Mouse (Mus musculus) heart, embryonic 13.5 days (tissue): ENCODE results near the gene Tef. TPM values are rescaled to one million over a fixed set of nuclear protein-coding genes. Genes with fewer than 3 reads are reported as not detected.

ENCODE experiments used
- ATAC-seq: fragments of 200-750 bp; cut with Nextera tagmentation; 2 replicates; pipeline ENCODE4 v1.8.0; 2017; ENCODE audit warnings: moderate TSS enrichment; ENCODE audit not compliant: insufficient number of reproducible peaks, low FRiP score, low TSS enrichment; ENCODE audit errors: extremely low read depth
- H3K27ac ChIP-seq: fragments of 300-500 bp; sonication (generic); replicated peaks from 2 replicates; pipeline ENCODE4 v1.5.1; 2015; ENCODE audit warnings: moderate library complexity, mild to moderate bottlenecking, inconsistent platforms
- H3K27me3 ChIP-seq: fragments of 300-500 bp; sonication (generic); replicated peaks from 2 replicates; pipeline ENCODE4 v1.6.1; 2015; ENCODE audit warnings: mild to moderate bottlenecking, inconsistent platforms
- H3K36me3 ChIP-seq: fragments of 300-500 bp; sonication (generic); 2 replicates; pipeline ENCODE4 v1.6.1; 2015; ENCODE audit warnings: mild to moderate bottlenecking, inconsistent platforms
- H3K4me1 ChIP-seq: fragments of 300-500 bp; sonication (generic); 2 replicates; pipeline ENCODE4 v1.6.1; 2015; ENCODE audit warnings: inconsistent platforms
- H3K4me2 ChIP-seq: fragments of 300-500 bp; sonication (generic); 2 replicates; pipeline ENCODE4 v1.6.1; 2015; ENCODE audit warnings: inconsistent platforms, mild to moderate bottlenecking, moderate library complexity
- H3K4me3 ChIP-seq: fragments of 300-500 bp; sonication (generic); 2 replicates; pipeline ENCODE4 v1.5.1; 2015; ENCODE audit warnings: moderate library complexity, mild to moderate bottlenecking, inconsistent platforms
- H3K9ac ChIP-seq: fragments of 300-500 bp; sonication (generic); 2 replicates; pipeline ENCODE4 v1.6.1; 2015; ENCODE audit warnings: inconsistent platforms, mild to moderate bottlenecking, moderate library complexity
- H3K9me3 ChIP-seq: fragments of 300-500 bp; sonication (generic); 2 replicates; pipeline ENCODE4 v1.6.1; 2016; ENCODE audit warnings: inconsistent platforms
- WGBS: fragments of 180-500 bp; shearing (Covaris S2); methylation state at CpG from one replicate; pipeline ENCODE4 v1.1.7; 2015; ENCODE audit warnings: mixed read lengths; 5-methylcytosine and 5-hydroxymethylcytosine counted together
- polyA plus RNA-seq: library from polyadenylated mRNA; unstranded; fragments of >200 nt; fragmentation: Nextera tagmentation; extraction: Ambion mirVana; gene quantifications from 2 replicates; pipeline ENCODE4 v1.2.1, GENCODE M21; 2015

Tef gene
- polyA plus RNA-seq, 1 experiment from 2014 or later, result 22.0 TPM

DNA sequence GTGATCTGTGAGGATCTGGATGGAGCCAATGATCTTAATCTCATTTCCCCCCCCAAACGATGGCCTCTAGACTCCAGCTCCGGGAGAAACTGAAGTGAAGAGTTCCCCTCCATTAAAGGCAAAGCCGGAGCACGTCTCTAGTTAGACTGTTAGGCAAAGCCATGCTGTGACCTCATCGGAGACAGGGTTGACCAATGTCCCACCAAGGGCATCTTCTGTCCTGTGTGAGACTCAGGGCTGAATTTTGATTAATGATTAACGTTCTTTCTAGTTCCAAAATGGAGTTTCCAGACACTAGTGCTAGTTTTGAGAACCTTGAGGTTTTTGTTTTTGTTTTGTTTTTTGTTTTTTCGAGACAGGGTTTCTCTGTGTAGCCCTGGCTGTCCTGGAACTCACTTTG, 50.9 kb downstream of the Tef start:
- H3K4me2 ChIP-seq, result no peak overlapping the region
- WGBS, result 84% methylated on average over 7 of the region's 7 CpGs
- no peaks in the 10 kb centered on the region for H3K27me3 ChIP-seq
- H3K36me3 ChIP-seq, result peaks cover 62% of the 10 kb centered on the region
- no peak overlapping the region for H3K27ac ChIP-seq
- peak overlapping the region; percentile 24; the same call in 1 of the 2 replicates for H3K9ac ChIP-seq
- no peak overlapping the region for H3K4me3 ChIP-seq
- H3K4me1 ChIP-seq, result peaks cover 26% of the 10 kb centered on the region
- ATAC-seq, result no peak
- no peaks in the 10 kb centered on the region for H3K9me3 ChIP-seq

DNA sequence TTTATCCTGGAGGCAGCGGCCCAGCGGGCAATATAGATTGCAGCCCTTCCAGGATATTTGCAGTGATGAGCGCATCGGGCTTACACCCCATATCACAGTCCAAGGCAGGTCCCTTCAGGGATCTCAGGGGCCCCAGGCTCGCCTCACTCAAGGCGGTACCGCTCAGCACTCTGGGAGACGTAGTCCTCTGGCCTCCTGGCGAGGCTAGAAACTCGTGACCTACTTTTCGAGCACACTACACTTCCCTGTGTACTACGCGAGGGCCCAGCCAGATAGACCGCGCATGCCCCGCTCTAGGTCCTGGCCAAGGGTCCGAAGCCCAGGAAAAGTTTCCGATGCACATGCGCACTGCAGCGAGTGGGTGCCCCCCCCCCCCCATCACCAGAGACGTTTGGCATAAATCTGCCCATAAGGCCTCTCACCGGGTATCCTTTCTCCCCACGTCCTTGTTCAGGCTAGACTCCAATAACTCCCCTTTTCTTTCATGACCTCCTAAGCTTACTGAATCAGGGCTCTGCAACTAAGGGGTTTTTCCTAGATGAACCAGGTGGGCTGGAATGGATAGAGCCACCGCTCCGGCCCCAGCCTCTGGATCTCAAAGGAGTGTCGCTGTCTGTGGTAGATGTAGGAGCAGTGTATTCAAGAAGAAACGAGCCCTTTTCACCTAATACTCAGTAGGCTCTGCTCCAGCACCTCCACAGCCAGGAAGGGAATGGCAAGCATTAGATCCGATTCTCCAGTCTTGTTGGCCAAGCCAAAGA, 54.0 kb downstream of the Tef start:
- Histone ChIP-seq H3K27ac (peak overlapping the region; percentile 98), H3K36me3 (peaks cover 34% of the 10 kb centered on the region), H3K4me3 (peak overlapping the region; percentile 83), H3K9ac (peak overlapping the region; percentile 92), H3K4me1 (peaks cover 34% of the 10 kb centered on the region), H3K27me3 (no peaks in the 10 kb centered on the region), H3K9me3 (no peaks in the 10 kb centered on the region), H3K4me2 (peak overlapping the region; percentile 89)
- WGBS, result under 1% methylated on average over 28 of the region's 28 CpGs
- peak; percentile 83 for ATAC-seq

DNA sequence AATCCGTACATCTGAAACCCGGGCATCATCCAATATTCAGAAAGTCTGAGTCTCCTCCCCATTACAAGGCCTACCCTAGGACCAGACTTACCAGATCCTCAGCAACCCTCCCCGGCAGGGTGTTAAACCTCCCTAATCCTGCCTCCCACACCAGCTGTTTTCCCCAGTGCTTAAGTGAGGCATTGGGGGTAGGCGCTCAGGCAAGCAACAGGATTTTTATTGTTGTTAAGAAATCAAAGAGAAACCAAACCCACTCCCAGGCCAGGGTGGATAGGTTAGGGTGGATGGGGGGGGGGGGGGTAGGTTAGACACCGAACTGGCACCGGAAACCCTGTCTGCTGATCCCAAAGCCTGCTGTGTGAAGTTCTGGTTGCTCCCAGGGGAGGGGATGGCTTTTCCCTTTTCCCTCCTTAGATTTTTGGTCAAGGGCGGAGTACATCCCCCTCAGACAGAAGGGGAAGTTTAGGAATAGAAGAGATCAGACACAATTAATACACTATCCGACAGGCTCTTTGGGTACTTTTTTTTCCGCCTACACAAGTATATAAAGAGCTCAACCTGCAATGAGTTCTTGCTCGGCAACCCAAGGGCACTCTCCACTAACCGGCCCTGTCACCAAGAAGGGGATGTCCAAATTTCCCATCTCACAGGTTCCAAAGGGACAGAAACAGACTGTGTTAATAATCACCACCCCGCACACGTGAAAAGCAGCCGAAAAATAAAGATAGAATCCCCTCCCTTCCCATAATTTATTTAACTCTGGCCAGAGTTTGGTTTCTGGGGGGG, 54.9 kb downstream of the Tef start:
- H3K9me3 ChIP-seq, result no peaks in the 10 kb centered on the region
- H3K27ac ChIP-seq, result peak overlapping the region; percentile 98
- no peaks in the 10 kb centered on the region for H3K27me3 ChIP-seq
- H3K9ac ChIP-seq, result peak overlapping the region; percentile 92
- peak overlapping the region; percentile 89 for H3K4me2 ChIP-seq
- peaks cover 25% of the 10 kb centered on the region for H3K36me3 ChIP-seq
- WGBS, result under 1% methylated on average over 14 of the region's 14 CpGs
- H3K4me1 ChIP-seq, result peaks cover 34% of the 10 kb centered on the region
- no peak for ATAC-seq
- peak overlapping the region; percentile 83 for H3K4me3 ChIP-seq

DNA sequence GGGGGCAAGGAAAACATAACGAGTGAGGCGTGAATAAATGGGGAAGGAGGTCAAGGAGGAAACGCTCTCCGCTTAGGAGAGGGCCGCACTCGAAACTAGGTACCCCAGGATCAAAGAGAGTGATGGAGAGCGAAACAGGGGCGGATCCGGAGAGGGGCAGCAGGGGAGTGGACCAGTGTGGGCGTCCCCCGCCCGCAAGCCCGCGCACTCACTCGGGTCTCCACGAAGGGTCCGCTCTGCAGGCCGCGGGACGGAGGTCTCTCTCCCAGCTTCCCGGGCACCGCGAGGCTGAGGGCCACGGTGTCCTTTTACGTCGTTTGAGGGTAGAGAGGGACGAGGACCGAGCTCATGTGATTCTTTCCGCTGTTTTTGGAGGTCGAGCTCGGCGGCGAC, 55.5 kb downstream of the Tef start:
- H3K4me2 ChIP-seq, result peak overlapping the region; percentile 89
- peak overlapping the region; percentile 92 for H3K9ac ChIP-seq
- peaks cover 34% of the 10 kb centered on the region for H3K4me1 ChIP-seq
- H3K4me3 ChIP-seq, result peak overlapping the region; percentile 83
- peak overlapping the region; percentile 98 for H3K27ac ChIP-seq
- no peak for ATAC-seq
- no peaks in the 10 kb centered on the region for H3K9me3 ChIP-seq
- under 1% methylated on average over 33 of the region's 33 CpGs for WGBS
- H3K36me3 ChIP-seq, result peaks cover 19% of the 10 kb centered on the region
- no peaks in the 10 kb centered on the region for H3K27me3 ChIP-seq

DNA sequence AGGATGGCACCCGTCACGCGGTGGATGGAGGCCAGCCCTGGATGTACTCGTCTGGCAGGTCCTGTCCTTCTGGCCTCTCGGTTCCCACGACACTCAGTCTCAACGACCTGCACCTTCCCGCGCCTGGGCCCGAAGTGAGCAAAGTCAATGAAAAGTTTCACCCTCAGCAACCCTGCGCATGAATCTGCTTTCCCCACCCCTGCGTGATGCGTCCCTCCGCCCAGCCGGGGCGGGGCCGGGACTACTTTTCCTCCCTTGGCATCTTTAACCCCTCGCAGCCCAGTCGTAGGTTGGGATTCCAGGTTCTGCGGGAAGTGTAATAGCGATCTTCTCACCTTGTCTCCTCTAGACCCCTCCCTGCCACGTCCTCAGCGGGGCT, 55.9 kb downstream of the Tef start:
- peak overlapping the region; percentile 83 for H3K4me3 ChIP-seq
- no peaks in the 10 kb centered on the region for H3K27me3 ChIP-seq
- peak overlapping the region; percentile 89 for H3K4me2 ChIP-seq
- peaks cover 34% of the 10 kb centered on the region for H3K4me1 ChIP-seq
- WGBS, result under 1% methylated on average over 23 of the region's 23 CpGs
- H3K36me3 ChIP-seq, result peaks cover 15% of the 10 kb centered on the region
- H3K9ac ChIP-seq, result peak overlapping the region; percentile 92
- ATAC-seq, result peak; percentile 13; the same call in 1 of the 2 replicates
- peak overlapping the region; percentile 98 for H3K27ac ChIP-seq
- H3K9me3 ChIP-seq, result no peaks in the 10 kb centered on the region

DNA sequence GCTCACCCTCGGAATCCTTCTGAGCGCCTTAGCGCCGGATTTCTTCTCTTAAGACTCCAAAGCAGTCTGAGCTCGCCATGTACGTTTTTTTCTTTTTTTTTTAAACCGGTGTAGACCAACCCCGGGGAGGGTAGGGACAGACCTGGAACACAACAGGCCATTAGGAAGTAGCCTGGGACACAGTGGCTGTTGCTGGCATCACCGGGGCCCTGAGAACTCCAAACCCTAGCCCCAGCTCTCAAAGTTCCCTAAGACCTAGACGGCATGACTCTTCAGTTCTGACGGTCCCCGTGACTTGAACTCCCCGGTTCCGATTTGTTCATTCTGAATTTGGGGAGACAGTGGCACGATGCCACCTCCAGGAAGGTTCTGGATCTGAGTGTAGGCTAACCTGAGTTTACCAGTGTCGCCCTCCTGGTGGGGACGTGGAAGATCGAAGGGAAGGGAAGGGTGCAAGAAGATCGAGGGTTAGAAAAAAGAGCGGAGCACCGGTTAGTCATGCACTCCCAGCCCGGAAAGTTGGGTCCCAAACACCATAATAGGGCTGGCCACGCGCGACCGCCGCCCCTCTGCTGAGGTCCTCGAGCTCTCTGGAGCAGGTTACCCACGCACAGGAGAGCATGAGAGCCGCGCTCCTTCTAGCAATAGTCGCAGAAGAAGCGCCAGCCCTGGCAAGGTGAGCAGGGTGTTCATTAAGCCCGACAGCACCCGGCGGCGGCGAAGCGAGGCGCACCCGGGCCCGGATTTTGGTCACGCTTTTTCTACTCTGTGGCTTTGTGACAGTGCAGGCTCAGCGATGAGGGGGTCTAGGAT, 56.5 kb downstream of the Tef start, which contains the start of gene Tob2:
Gene Tob2 (minus strand): TSS at position 280 of the 813 bp plus-strand sequence.
- Histone ChIP-seq H3K4me2 (peak within 1 kb of the TSS; percentile 89), H3K27me3 (no peaks in the 10 kb centered on the region), H3K9me3 (no peaks in the 10 kb centered on the region), H3K4me3 (peak within 1 kb of the TSS; percentile 83), H3K27ac (peak within 1 kb of the TSS; percentile 98), H3K9ac (peak within 1 kb of the TSS; percentile 92), H3K36me3 (peaks cover 11% of the 10 kb centered on the region), H3K4me1 (peaks cover 34% of the 10 kb centered on the region)
- WGBS, result under 1% methylated on average over 44 of the region's 44 CpGs
- no peak for ATAC-seq

DNA sequence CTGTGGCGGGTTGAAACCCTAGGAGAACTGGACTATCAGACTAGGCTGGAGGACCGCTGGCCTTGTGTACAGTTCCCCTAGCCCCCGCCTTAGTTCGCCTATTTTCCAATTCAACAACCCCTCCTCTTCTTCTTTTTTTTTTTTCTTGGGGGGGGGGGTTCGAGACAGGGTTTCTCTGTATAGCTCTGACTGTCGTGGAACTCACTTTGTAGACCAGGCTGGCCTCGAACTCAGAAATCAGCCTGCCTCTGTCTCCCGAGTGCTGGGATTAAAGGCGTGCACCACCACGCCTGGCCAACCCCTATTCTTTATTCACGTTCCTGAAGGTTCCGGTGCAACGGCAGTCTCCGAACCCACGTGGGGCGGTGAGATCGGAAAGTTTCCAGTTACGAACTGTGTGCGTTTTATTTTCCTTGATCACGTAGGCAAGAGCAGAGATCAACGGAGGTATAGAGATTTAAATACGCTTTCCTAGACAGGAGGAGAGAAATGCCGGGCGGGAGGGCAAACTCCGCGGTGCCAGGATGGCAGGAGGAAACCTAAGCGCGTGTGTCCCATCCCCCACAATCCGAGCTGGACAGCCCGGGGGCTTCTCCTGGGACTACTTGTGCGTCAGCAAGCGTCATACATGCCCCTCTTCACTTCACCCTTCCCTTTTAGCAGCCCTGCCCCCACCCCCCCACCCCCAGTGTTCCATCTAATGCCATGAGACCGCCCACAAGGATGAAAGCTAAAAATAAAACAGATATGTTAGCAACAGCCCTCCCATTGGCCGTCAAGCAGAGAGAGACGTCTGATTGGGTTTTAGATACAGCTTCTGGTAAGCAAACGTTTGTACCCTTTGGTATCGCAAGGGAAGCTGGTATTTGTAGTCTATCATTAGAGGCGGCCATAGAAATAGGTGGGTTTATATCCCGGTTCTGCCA, 57.4 kb downstream of the Tef start:
- H3K9ac ChIP-seq, result peak overlapping the region; percentile 92
- no peaks in the 10 kb centered on the region for H3K27me3 ChIP-seq
- peaks cover 11% of the 10 kb centered on the region for H3K36me3 ChIP-seq
- 1% methylated on average over 39 of the region's 39 CpGs for WGBS
- peak overlapping the region; percentile 89 for H3K4me2 ChIP-seq
- peak; percentile 59 for ATAC-seq
- peak overlapping the region; percentile 98 for H3K27ac ChIP-seq
- no peaks in the 10 kb centered on the region for H3K9me3 ChIP-seq
- H3K4me1 ChIP-seq, result peaks cover 33% of the 10 kb centered on the region
- H3K4me3 ChIP-seq, result peak overlapping the region; percentile 83

DNA sequence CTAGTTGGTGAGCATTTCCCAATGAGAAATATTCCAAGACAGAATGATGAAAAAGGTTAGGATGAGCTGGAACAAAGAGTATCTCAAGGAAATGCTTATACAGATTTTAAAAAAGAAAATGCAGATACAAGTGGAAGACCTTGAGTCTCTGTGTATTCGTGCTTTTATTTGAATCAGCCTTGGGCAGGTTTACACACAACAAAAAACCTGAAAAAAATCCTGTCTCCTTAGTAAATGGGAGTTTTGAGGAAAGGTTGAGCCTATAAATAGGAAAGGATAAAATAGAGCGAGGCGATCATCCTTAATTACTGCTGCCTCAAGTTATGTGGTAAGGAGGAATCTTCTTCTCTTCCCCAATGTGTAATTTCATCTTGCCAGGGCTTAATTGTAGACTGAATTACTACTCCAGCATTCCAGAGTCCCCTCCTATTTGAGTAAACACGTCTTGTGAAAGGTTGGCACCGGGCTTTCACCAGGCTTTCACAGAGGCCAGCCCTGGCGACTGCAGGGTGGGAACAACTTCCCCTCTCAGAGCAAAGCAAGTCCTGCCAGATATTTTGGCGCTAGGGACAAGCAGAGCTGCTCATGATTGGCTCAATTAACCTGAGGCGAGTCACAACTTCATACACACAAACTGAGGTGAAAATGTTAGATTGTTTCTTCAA, 58.4 kb downstream of the Tef start:
- H3K4me2 ChIP-seq, result peak overlapping the region; percentile 89
- no peaks in the 10 kb centered on the region for H3K9me3 ChIP-seq
- H3K27me3 ChIP-seq, result no peaks in the 10 kb centered on the region
- peaks cover 20% of the 10 kb centered on the region for H3K36me3 ChIP-seq
- H3K4me1 ChIP-seq, result peaks cover 23% of the 10 kb centered on the region
- peak overlapping the region; percentile 83 for H3K4me3 ChIP-seq
- H3K27ac ChIP-seq, result peak overlapping the region; percentile 64
- 42% methylated on average over 8 of the region's 8 CpGs for WGBS
- 0 out of 2 replicates have a peak overlapping the region, but pooled peaks have one; percentile 3 for H3K9ac ChIP-seq
- ATAC-seq, result no peak

DNA sequence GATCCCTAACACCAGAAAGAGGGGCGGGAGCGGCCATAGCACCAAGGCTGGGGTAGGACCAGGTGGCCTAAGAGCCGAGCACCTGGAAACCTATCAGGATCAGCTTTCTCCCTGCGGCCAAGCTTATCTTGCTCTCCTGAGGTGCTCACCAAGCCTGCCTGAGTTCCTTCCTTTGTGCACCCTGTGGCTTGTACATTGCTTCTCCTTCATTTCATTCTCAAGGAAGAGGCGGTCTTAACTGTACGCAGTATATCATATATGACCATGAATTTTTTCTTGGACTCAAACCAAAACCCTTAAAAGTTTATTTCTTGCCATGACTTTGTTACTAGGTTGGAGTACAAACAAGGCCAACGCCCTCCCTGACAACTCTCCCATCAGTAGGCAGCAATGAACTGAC, 62.0 kb downstream of the Tef start:
- 85% methylated on average over 7 of the region's 7 CpGs for WGBS
- H3K9ac ChIP-seq, result no peak overlapping the region

DNA sequence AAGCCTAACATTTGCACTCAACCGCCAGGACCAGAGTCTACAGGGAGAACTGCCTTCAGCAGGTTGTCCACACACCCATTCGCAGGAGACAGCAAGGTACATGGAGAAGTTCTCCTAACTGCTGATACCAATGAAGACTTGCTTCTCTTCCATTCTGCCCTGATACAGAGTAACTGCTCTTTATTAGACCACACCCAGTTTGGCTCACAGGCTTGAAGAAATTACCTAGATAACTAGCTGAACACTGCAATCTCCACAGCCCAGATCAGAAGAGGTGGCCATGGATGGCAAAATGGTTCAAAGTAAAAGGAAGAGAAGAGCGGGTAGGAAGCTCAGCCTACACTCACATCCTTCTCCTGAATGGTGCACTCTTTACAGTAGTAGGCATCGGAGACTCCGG, 67.8 kb downstream of the Tef start:
- H3K27ac ChIP-seq, result no peak overlapping the region
- H3K9ac ChIP-seq, result no peak overlapping the region
- H3K4me3 ChIP-seq, result no peak overlapping the region; the same call in 1 of the 2 replicates
- H3K27me3 ChIP-seq, result no peaks in the 10 kb centered on the region
- H3K4me2 ChIP-seq, result 0 out of 2 replicates have a peak overlapping the region, but pooled peaks have one; percentile 89
- WGBS, result 92% methylated on average over 5 of the region's 5 CpGs
- no peak for ATAC-seq
- peaks cover 60% of the 10 kb centered on the region for H3K36me3 ChIP-seq
- no peaks in the 10 kb centered on the region for H3K9me3 ChIP-seq
- peaks cover 28% of the 10 kb centered on the region for H3K4me1 ChIP-seq

More for the DNA sequence above, 62.0 kb downstream of the Tef start:
- no peak overlapping the region for H3K4me2 ChIP-seq
- peaks cover 56% of the 10 kb centered on the region for H3K36me3 ChIP-seq
- H3K4me3 ChIP-seq, result no peak overlapping the region
- no peaks in the 10 kb centered on the region for H3K27me3 ChIP-seq
- H3K27ac ChIP-seq, result no peak overlapping the region
- no peaks in the 10 kb centered on the region for H3K9me3 ChIP-seq
- ATAC-seq, result no peak
- peaks cover 10% of the 10 kb centered on the region for H3K4me1 ChIP-seq
